In genomic region chr11:35286578-35287390, GRCm38 (mm10) we compare ENCODE assay signal across 27 mouse cellular contexts.
DNase-seq lines count a peak whose midpoint lies in the region; ATAC-seq and TF ChIP-seq lines count a peak whose summit lies in the region.
"Had no signal": no experiment of that assay in that cellular context is flagged by ENCODE, and none has a peak within 500 bp of the region (broad histone marks: within the 10 kb centered on the region; RNA-seq: fewer than 3 reads in every experiment).

No protein-coding gene starts in this region.

- no peak overlapping the region for H3K4me3 ChIP-seq in forebrain, embryonic 14.5 days (ENCODE audit: low read depth, low read length)
- no peak overlapping the region for H3K4me3 ChIP-seq in forebrain, embryonic 11.5 days (ENCODE audit: low read depth, low read length)
- H3K4me3 ChIP-seq in hindbrain, postnatal 0 days (ENCODE audit: low read length): no peak overlapping the region
- no peak overlapping the region for H3K4me3 ChIP-seq in hindbrain, embryonic 16.5 days (ENCODE audit: low read length)
- no peak overlapping the region for H3K4me3 ChIP-seq in midbrain, embryonic 14.5 days (replicated peaks; ENCODE audit: low read depth, low read length)
- no peak overlapping the region for H3K4me3 ChIP-seq in midbrain, embryonic 16.5 days (ENCODE audit: low read depth, low read length)
- H3K4me3 ChIP-seq: embryonic facial prominence, embryonic 13.5 days; heart, embryonic 10.5 days; heart, embryonic 15.5 days; hindbrain, embryonic 12.5 days; intestine, embryonic 15.5 days had no signal

- ATAC-seq in forebrain, embryonic 14.5 days: peak; percentile 79
- ATAC-seq in forebrain, embryonic 11.5 days (replicated peaks; ENCODE audit: low FRiP score): no peak
- no peak for ATAC-seq in hindbrain, postnatal 0 days
- no peak for ATAC-seq in hindbrain, embryonic 16.5 days
- ATAC-seq in midbrain, embryonic 14.5 days (ENCODE audit: low FRiP score, low TSS enrichment): no peak
- ATAC-seq in midbrain, embryonic 16.5 days: no peak
- ATAC-seq: intestine, embryonic 15.5 days had no signal

- no peaks in the 10 kb centered on the region for H3K27me3 ChIP-seq in forebrain, embryonic 14.5 days (replicated peaks; ENCODE audit: control insufficient read depth, insufficient read depth, low read length)
- no peaks in the 10 kb centered on the region for H3K27me3 ChIP-seq in forebrain, embryonic 11.5 days (ENCODE audit: control insufficient read depth, insufficient read depth, low read length)
- no peaks in the 10 kb centered on the region for H3K27me3 ChIP-seq in hindbrain, postnatal 0 days (ENCODE audit: insufficient read depth, low read length)
- H3K27me3 ChIP-seq in hindbrain, embryonic 16.5 days (replicated peaks; ENCODE audit: control insufficient read depth, insufficient read depth, low read length): 0 out of 2 replicates have a peak, but pooled peaks cover 4% of the 10 kb centered on the region
- no peaks in the 10 kb centered on the region for H3K27me3 ChIP-seq in midbrain, embryonic 14.5 days (ENCODE audit: control insufficient read depth, insufficient read depth, low read length)
- no peaks in the 10 kb centered on the region; the same call in 1 of the 2 replicates for H3K27me3 ChIP-seq in midbrain, embryonic 16.5 days (ENCODE audit: control insufficient read depth, insufficient read depth, low read depth, low read length)
- H3K27me3 ChIP-seq: embryonic facial prominence, embryonic 13.5 days; heart, embryonic 15.5 days; intestine, embryonic 15.5 days had no signal

- intact Hi-C loops in left cerebral cortex, postnatal 36 days (cut with DNase I): no loop called here

- DNase-seq in forebrain, embryonic 14.5 days (ENCODE audit: low spot score): peak; percentile 81
- DNase-seq in forebrain, embryonic 11.5 days (ENCODE audit: low spot score): no peak
- peak; percentile 38 for DNase-seq in hindbrain, postnatal 0 days (ENCODE audit: low spot score)
- DNase-seq in midbrain, embryonic 14.5 days: peak; percentile 25
- DNase-seq in brain, embryonic 14.5 days (ENCODE audit: low read depth): peak; percentile 83
- DNase-seq in left cerebral cortex, postnatal 36 days (ENCODE audit: low spot score in 2 of 2): no peak
- DNase-seq: adrenal gland, adult 8-10 months; cerebellum, adult 11 months; cerebellum, adult 9-11 months; gastrocnemius, postnatal 10 days; kidney, adult 2 months; kidney, postnatal 36 days; liver; lung, adult 2 months; lung, postnatal 10 days; right cerebral cortex, adult 18-20 months; spleen, adult 18-20 months; thymus, postnatal 14 days had no signal

- TF ChIP-seq CTCF in hindbrain, postnatal 0 days (IDR thresholded peaks at IDR 0.05; ENCODE audit: low read depth): no peak; the same call in 1 of the 2 replicates
- TF ChIP-seq CTCF in brain, embryonic 14.5 days (IDR thresholded peaks at IDR 0.05; ENCODE audit: borderline replicate concordance, extremely low read depth, insufficient read depth, insufficient read length): no peak

- H3K4me2 ChIP-seq in forebrain, embryonic 14.5 days (ENCODE audit: low read length): no peak overlapping the region
- no peak overlapping the region for H3K4me2 ChIP-seq in forebrain, embryonic 11.5 days (ENCODE audit: low read depth, low read length, severe bottlenecking)
- no peak overlapping the region for H3K4me2 ChIP-seq in hindbrain, postnatal 0 days (ENCODE audit: low read depth, low read length)
- no peak overlapping the region for H3K4me2 ChIP-seq in hindbrain, embryonic 16.5 days (ENCODE audit: low read length)
- H3K4me2 ChIP-seq in midbrain, embryonic 14.5 days (ENCODE audit: low read length): no peak overlapping the region
- no peak overlapping the region for H3K4me2 ChIP-seq in midbrain, embryonic 16.5 days (ENCODE audit: low read length)
- H3K4me2 ChIP-seq: embryonic facial prominence, embryonic 13.5 days; heart, embryonic 15.5 days; hindbrain, embryonic 12.5 days; intestine, embryonic 15.5 days had no signal

- no peaks in the 10 kb centered on the region for H3K9me3 ChIP-seq in forebrain, embryonic 14.5 days (replicated peaks; ENCODE audit: control insufficient read depth, low read length)
- no peaks in the 10 kb centered on the region for H3K9me3 ChIP-seq in forebrain, embryonic 11.5 days (ENCODE audit: control insufficient read depth, low read length)
- no peaks in the 10 kb centered on the region for H3K9me3 ChIP-seq in hindbrain, postnatal 0 days (ENCODE audit: low read length)
- H3K9me3 ChIP-seq in hindbrain, embryonic 16.5 days (ENCODE audit: control insufficient read depth, low read length): no peaks in the 10 kb centered on the region
- no peaks in the 10 kb centered on the region for H3K9me3 ChIP-seq in midbrain, embryonic 14.5 days (ENCODE audit: control insufficient read depth, low read length)
- H3K9me3 ChIP-seq in midbrain, embryonic 16.5 days (replicated peaks; ENCODE audit: control insufficient read depth, low read length, poor library complexity, severe bottlenecking): no peaks in the 10 kb centered on the region
- H3K9me3 ChIP-seq: embryonic facial prominence, embryonic 13.5 days; heart, embryonic 10.5 days; heart, embryonic 15.5 days; hindbrain, embryonic 12.5 days; intestine, embryonic 15.5 days had no signal

- 31% methylated on average over 13 of the region's 13 CpGs for WGBS in forebrain, embryonic 14.5 days
- WGBS in forebrain, embryonic 11.5 days: 78% methylated on average over 13 of the region's 13 CpGs
- 46% methylated on average over 13 of the region's 13 CpGs for WGBS in hindbrain, postnatal 0 days
- WGBS in hindbrain, embryonic 16.5 days: 44% methylated on average over 13 of the region's 13 CpGs
- WGBS in midbrain, embryonic 14.5 days: 65% methylated on average over 13 of the region's 13 CpGs
- 63% methylated on average over 13 of the region's 13 CpGs for WGBS in midbrain, embryonic 16.5 days

- peak overlapping the region; percentile 29; the same call in 1 of the 2 replicates for H3K27ac ChIP-seq in forebrain, embryonic 14.5 days (ENCODE audit: low read depth, low read length)
- H3K27ac ChIP-seq in forebrain, embryonic 11.5 days (ENCODE audit: low read depth, low read length): no peak overlapping the region
- no peak overlapping the region for H3K27ac ChIP-seq in hindbrain, postnatal 0 days
- H3K27ac ChIP-seq in hindbrain, embryonic 16.5 days (ENCODE audit: low read depth, low read length): no peak overlapping the region
- H3K27ac ChIP-seq in midbrain, embryonic 14.5 days (replicated peaks; ENCODE audit: low read depth, low read length): no peak overlapping the region
- H3K27ac ChIP-seq in midbrain, embryonic 16.5 days (ENCODE audit: low read length): no peak overlapping the region
- H3K27ac ChIP-seq: embryonic facial prominence, embryonic 13.5 days; heart, embryonic 10.5 days; heart, embryonic 15.5 days; hindbrain, embryonic 12.5 days; intestine, embryonic 15.5 days; liver, embryonic 14.5 days had no signal

- no peak for TF ChIP-seq POLR2A in brain, embryonic 14.5 days (IDR thresholded peaks at IDR 0.05; ENCODE audit: borderline replicate concordance, extremely low read depth, insufficient read depth, insufficient read length, poor library complexity, severe bottlenecking)

- peaks cover 24% of the 10 kb centered on the region for H3K4me1 ChIP-seq in forebrain, embryonic 14.5 days (ENCODE audit: control insufficient read depth, insufficient read depth, low read length)
- peaks cover 11% of the 10 kb centered on the region for H3K4me1 ChIP-seq in forebrain, embryonic 11.5 days (replicated peaks; ENCODE audit: control insufficient read depth, insufficient read depth, low read length)
- peaks cover 7% of the 10 kb centered on the region; the same call in 1 of the 2 replicates for H3K4me1 ChIP-seq in hindbrain, postnatal 0 days (ENCODE audit: insufficient read depth, low read length)
- H3K4me1 ChIP-seq in hindbrain, embryonic 16.5 days (ENCODE audit: control insufficient read depth, insufficient read depth, low read depth, low read length): peaks cover 23% of the 10 kb centered on the region
- peaks cover 19% of the 10 kb centered on the region; the same call in 1 of the 2 replicates for H3K4me1 ChIP-seq in midbrain, embryonic 14.5 days (ENCODE audit: control insufficient read depth, insufficient read depth, low read length)
- peaks cover 23% of the 10 kb centered on the region for H3K4me1 ChIP-seq in midbrain, embryonic 16.5 days (ENCODE audit: control insufficient read depth, insufficient read depth, low read length)

- no peaks in the 10 kb centered on the region for H3K36me3 ChIP-seq in forebrain, embryonic 14.5 days (ENCODE audit: control insufficient read depth, insufficient read depth, low read length)
- no peaks in the 10 kb centered on the region for H3K36me3 ChIP-seq in forebrain, embryonic 11.5 days (ENCODE audit: control insufficient read depth, insufficient read depth, low read length)
- no peaks in the 10 kb centered on the region for H3K36me3 ChIP-seq in hindbrain, postnatal 0 days (ENCODE audit: insufficient read depth, low read length)
- H3K36me3 ChIP-seq in hindbrain, embryonic 16.5 days (ENCODE audit: control insufficient read depth, insufficient read depth, low read length): no peaks in the 10 kb centered on the region
- no peaks in the 10 kb centered on the region for H3K36me3 ChIP-seq in midbrain, embryonic 14.5 days (ENCODE audit: control insufficient read depth, insufficient read depth, low read length)
- no peaks in the 10 kb centered on the region for H3K36me3 ChIP-seq in midbrain, embryonic 16.5 days (ENCODE audit: control insufficient read depth, insufficient read depth, low read length)
- H3K36me3 ChIP-seq: embryonic facial prominence, embryonic 13.5 days; G1E; heart, embryonic 10.5 days; heart, embryonic 15.5 days; hindbrain, embryonic 12.5 days; intestine, embryonic 15.5 days had no signal

- no peak overlapping the region for H3K9ac ChIP-seq in forebrain, embryonic 14.5 days (ENCODE audit: low read length)
- no peak overlapping the region for H3K9ac ChIP-seq in forebrain, embryonic 11.5 days (ENCODE audit: low read length)
- H3K9ac ChIP-seq in hindbrain, postnatal 0 days (replicated peaks; ENCODE audit: low read length): no peak overlapping the region
- no peak overlapping the region for H3K9ac ChIP-seq in hindbrain, embryonic 16.5 days (ENCODE audit: low read depth, low read length)
- H3K9ac ChIP-seq in midbrain, embryonic 14.5 days (replicated peaks; ENCODE audit: low read length): no peak overlapping the region
- no peak overlapping the region for H3K9ac ChIP-seq in midbrain, embryonic 16.5 days (ENCODE audit: low read depth, low read length)
- H3K9ac ChIP-seq: embryonic facial prominence, embryonic 13.5 days; heart, embryonic 15.5 days; hindbrain, embryonic 12.5 days; intestine, embryonic 15.5 days; liver, embryonic 14.5 days had no signal

Comparison
In these comparisons a context has a peak if more than half of its experiments do, and no peak if none do; other contexts are left out.
1. DNase-seq: peak in forebrain, embryonic 14.5 days (single experiment), hindbrain, postnatal 0 days (single experiment), midbrain, embryonic 14.5 days (single experiment) and brain, embryonic 14.5 days (single experiment); none in forebrain, embryonic 11.5 days (single experiment) and left cerebral cortex, postnatal 36 days (0 of 2).